Mouse (Mus musculus) large intestine, adult 2 months (tissue): Measurements from ENCODE around the gene Gm13276. TPM values are rescaled to one million over a fixed set of nuclear protein-coding genes. Genes with fewer than 3 reads are reported as not detected.
"Not testable (repeated sequence)": the region's sequence is repeated elsewhere in the genome, so short reads cannot be mapped to it uniquely, and the experiment has no call there.

Experiments used
- DNase-seq: peaks from one replicate; pipeline ENCODE4 v3.0.0-alpha.2; 2012; ENCODE audit warnings: low read depth, low spot score
- WGBS: fragments of 180-500 bp; shearing (Covaris S2); methylation state at CpG from one replicate; pipeline ENCODE4 v1.1.7; 2018; 5-methylcytosine and 5-hydroxymethylcytosine counted together
- polyA plus RNA-seq: library from polyadenylated mRNA; depleted of rRNA; stranded (reverse); fragments of >200 nt; gene quantifications from 2 replicates; pipeline ENCODE4 v1.2.3, GENCODE M21; 2012; rRNA removed

Gm13276 gene
- polyA plus RNA-seq, result not detected in 2 replicates

- no CpG with 5 or more reads among the region's 27 CpGs for WGBS
These were observed at the start of gene Gm13276 for GRCm38 (mm10) chr4:88785409-88785808. TSS of gene Gm13276 (plus strand) at chr4:88785709.

GRCm38 (mm10) chr4:88738480-88738879, 47.0 kb upstream of the Gm13276 start:
- DNase-seq, result no peak
- WGBS, result 0% methylated on average over 2 of the region's 2 CpGs

More at GRCm38 (mm10) chr4:88785409-88785808, at the start of gene Gm13276:
- DNase-seq, result not testable (repeated sequence)

- no peak for DNase-seq
- WGBS, result 82% methylated on average over 6 of the region's 6 CpGs
These were observed 46.5 kb upstream of the Gm13276 start for GRCm38 (mm10) chr4:88739036-88739435.

- 82% methylated on average over 4 of the region's 4 CpGs for WGBS
- no peak for DNase-seq
These were observed 44.1 kb upstream of the Gm13276 start for GRCm38 (mm10) chr4:88741426-88741825.

GRCm38 (mm10) chr4:88742771-88743371, 42.6 kb upstream of the Gm13276 start:
- no peak for DNase-seq
- 57% methylated on average over 7 of the region's 7 CpGs for WGBS

GRCm38 (mm10) chr4:88744207-88744606, 41.3 kb upstream of the Gm13276 start:
- whole genome bisulfite sequencing, result 66% methylated on average over 3 of the region's 3 CpGs
- DNase-seq, result no peak

GRCm38 (mm10) chr4:88749926-88750325, 35.6 kb upstream of the Gm13276 start:
- DNase-seq, result no peak
- WGBS, result 69% methylated on average over 6 of the region's 6 CpGs

GRCm38 (mm10) chr4:88754818-88755340, 30.6 kb upstream of the Gm13276 start, which contains the start of gene Gm13271:
TSS of gene Gm13271 (plus strand) at chr4:88754868.
- WGBS, result 84% methylated on average over 15 of the region's 15 CpGs
- not testable (repeated sequence) for DNase-seq

GRCm38 (mm10) chr4:88756581-88757513, 28.7 kb upstream of the Gm13276 start:
- WGBS, result 8% methylated on average over 29 of the region's 31 CpGs
- DNase-seq, result not testable (repeated sequence)

GRCm38 (mm10) chr4:88757628-88758031, 27.9 kb upstream of the Gm13276 start:
- under 1% methylated on average over 21 of the region's 21 CpGs for WGBS
- peak; percentile 35 for DNase-seq

- DNase-seq, result not testable (repeated sequence)
- WGBS, result 83% methylated on average over 9 of the region's 9 CpGs
These were observed 26.8 kb upstream of the Gm13276 start for GRCm38 (mm10) chr4:88758751-88759150.

- WGBS, result 19% methylated on average over 10 of the region's 14 CpGs
- not testable (repeated sequence) for DNase-seq
These were observed 25.8 kb upstream of the Gm13276 start, which contains the start of gene Gm13283 for GRCm38 (mm10) chr4:88759610-88760268. TSS of gene Gm13283 (plus strand) at chr4:88760119.

- DNase-seq, result peak; percentile 51
- WGBS, result 0% methylated on average over 24 of the region's 28 CpGs
These were observed 25.1 kb upstream of the Gm13276 start for GRCm38 (mm10) chr4:88760431-88760830.

GRCm38 (mm10) chr4:88761776-88762175, 23.7 kb upstream of the Gm13276 start:
- 70% methylated on average over 6 of the region's 8 CpGs for WGBS
- not testable (repeated sequence) for DNase-seq

GRCm38 (mm10) chr4:88762341-88762740, 23.2 kb upstream of the Gm13276 start:
- not testable (repeated sequence) for DNase-seq
- whole genome bisulfite sequencing, result 49% methylated on average over 9 of the region's 9 CpGs

GRCm38 (mm10) chr4:88763384-88764018, 22.0 kb upstream of the Gm13276 start:
- 3% methylated on average over 34 of the region's 42 CpGs for WGBS
- DNase-seq, result peak; percentile 25

GRCm38 (mm10) chr4:88773534-88773933, 12.0 kb upstream of the Gm13276 start, which contains the start of gene Gm13290:
TSS of gene Gm13290 (plus strand) at chr4:88773834.
- no CpG with 5 or more reads among the region's 32 CpGs for WGBS
- not testable (repeated sequence) for DNase-seq

- DNase-seq, result not testable (repeated sequence)
- WGBS, result no CpG with 5 or more reads among the region's 29 CpGs
These were observed 8.9 kb upstream of the Gm13276 start, which contains the start of gene Gm13289 for GRCm38 (mm10) chr4:88776622-88777021. TSS of gene Gm13289 (plus strand) at chr4:88776922.

GRCm38 (mm10) chr4:88779550-88779949, 6.0 kb upstream of the Gm13276 start, which contains the start of gene Gm13272:
TSS of gene Gm13272 (plus strand) at chr4:88779850.
- not testable (repeated sequence) for DNase-seq
- no CpG with 5 or more reads among the region's 29 CpGs for WGBS
